Mouse (Mus musculus): Measurements from ENCODE around the gene S1pr1.

GRCm38 (mm10) chr3:115710051-115710450 lies 4.8 kb downstream of the S1pr1 start:
- TF ChIP-seq CTCF (IDR thresholded peaks at IDR 0.05; ENCODE audit: insufficient read depth, low read depth, low read length): no peak
- no peak for TF ChIP-seq POLR2A (IDR thresholded peaks at IDR 0.05; ENCODE audit: insufficient read depth, low read depth, low read length)

Measured in olfactory bulb, adult 2 months (tissue).